Mouse (Mus musculus) olfactory bulb, adult 2 months (tissue): ENCODE measurements at regions not wholly inside any gene's neighbourhood (a gene's known extent, or its start where the extent isn't known, plus 50 kb on each side); places are given as distances from the start of the nearest gene placed in this dataset.

Experiments used
- CTCF ChIP-seq: fragments of 200-500 bp; IDR thresholded peaks from 2 replicates; pipeline ENCODE4 v1.5.1; 2012; ENCODE audit warnings: low read depth, mild to moderate bottlenecking, low read length, moderate library complexity; ENCODE audit not compliant: insufficient read depth
- POLR2A ChIP-seq: fragments of 200-500 bp; IDR thresholded peaks from 2 replicates; pipeline ENCODE4 v1.6.1; 2012; ENCODE audit warnings: mild to moderate bottlenecking, low read depth, low read length, moderate library complexity; ENCODE audit not compliant: insufficient read depth

DNA sequence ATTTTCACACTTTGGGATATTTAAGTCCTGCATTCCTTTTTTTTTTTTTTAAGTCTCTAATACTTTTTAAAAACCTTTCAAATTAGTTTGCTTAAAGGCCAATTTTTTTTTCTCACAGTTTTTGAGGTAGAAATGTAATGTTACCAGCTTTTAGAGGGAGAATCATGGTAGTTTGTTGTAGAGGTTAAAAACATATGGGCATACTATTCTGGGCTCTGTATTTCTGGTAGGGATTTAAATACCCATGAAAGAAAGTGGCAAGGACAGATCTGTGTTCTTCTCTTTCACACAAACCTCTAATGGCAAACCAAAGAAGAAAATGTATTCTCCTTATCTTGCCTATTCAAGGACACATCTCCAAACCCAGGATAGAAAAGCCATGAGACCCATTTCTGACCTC, 405.6 kb upstream of the Slc30a5 start:
- TF ChIP-seq CTCF (no peak), POLR2A (no peak)
